Mouse (Mus musculus): Measurements from ENCODE around the gene Ecel1. TPM values are rescaled to one million over a fixed set of nuclear protein-coding genes. Genes with fewer than 3 reads are reported as not detected.
A peak's percentile ranks its signal among the peaks of the same experiment; 100 is the strongest.

Ecel1 gene
- total RNA-seq, 2 experiments from 2014 or later: 0.07 TPM; not detected in 1

GRCm38 (mm10) chr1:87103936-87104335 lies 52.4 kb downstream of the Ecel1 start:
- DNase-seq (ENCODE audit: low spot score in 2 of 2): no peak

- DNase-seq (ENCODE audit: low spot score in 2 of 2): no peak
Observed at GRCm38 (mm10) chr1:87102114-87102513, 54.2 kb downstream of the Ecel1 start.

- no peak for DNase-seq (ENCODE audit: low spot score in 2 of 2)
Observed at GRCm38 (mm10) chr1:87101411-87101810, 54.9 kb downstream of the Ecel1 start, which contains the start of gene Alpi. Gene Alpi, minus strand, starts transcription at chr1:87101606.

GRCm38 (mm10) chr1:87098358-87098975 lies 57.9 kb downstream of the Ecel1 start:
- DNase-seq (ENCODE audit: low spot score in 2 of 2): peak; percentile 67 to 72

Other genes starting within 250 kb of the Ecel1 start
- not detected for gene Alppl2, start 66.6 kb downstream of the Ecel1 start, total RNA-seq (2021)
- not detected for gene Alpi, start 54.9 kb downstream of the Ecel1 start, total RNA-seq (2021)
- gene Akp3, start 31.5 kb downstream of the Ecel1 start, total RNA-seq (2021): not detected
- gene Prss56, start 26.8 kb upstream of the Ecel1 start, total RNA-seq (2021): not detected
- 10 to 100 TPM; 34.2 to 43.2 TPM for gene Chrnd, start 34.1 kb upstream of the Ecel1 start, total RNA-seq (2021)
- gene Chrng, start 48.1 kb upstream of the Ecel1 start, total RNA-seq (2021): 10 to 100 TPM; 24.8 to 32.9 TPM
- gene Eif4e2, start 57.4 kb upstream of the Ecel1 start, total RNA-seq (2021): 100 to 1,000 TPM; 107 to 110 TPM
- 10 to 100 TPM; 25.1 to 28.5 TPM for gene Efhd1, start 107.8 kb upstream of the Ecel1 start, total RNA-seq (2021)
- gene Gigyf2, start 170.5 kb upstream of the Ecel1 start, total RNA-seq (2021): 10 to 100 TPM; 55.5 to 69.3 TPM
- under 1 TPM; 0.22 to 0.54 TPM for gene Kcnj13, start 238.2 kb upstream of the Ecel1 start, total RNA-seq (2021)